Mouse (Mus musculus) embryonic facial prominence, embryonic 11.5 days (tissue): ENCODE measurements around the gene Olfr125. TPM values are rescaled to one million over a fixed set of nuclear protein-coding genes. Genes with fewer than 3 reads are reported as not detected.

Experiments used
- ATAC-seq: fragments of 200-750 bp; cut with Nextera tagmentation; replicated peaks from 2 replicates; pipeline ENCODE4 v1.8.0; 2017; ENCODE audit warnings: low read depth; ENCODE audit not compliant: insufficient number of reproducible peaks, low FRiP score, low TSS enrichment
- DNase-seq: peaks from one replicate; pipeline ENCODE4 v3.0.0-alpha.2; 2015; ENCODE audit warnings: low spot score
- H3K27ac ChIP-seq: fragments of 300-500 bp; sonication (generic); replicated peaks from 2 replicates; pipeline ENCODE4 v1.5.1; 2014; ENCODE audit warnings: mild to moderate bottlenecking, low read depth, low read length, control low read depth
- H3K27me3 ChIP-seq: fragments of 300-500 bp; sonication (generic); 2 replicates; pipeline ENCODE4 v1.6.1; 2014; ENCODE audit warnings: mild to moderate bottlenecking, low read length, moderate library complexity, mixed read lengths; ENCODE audit not compliant: control insufficient read depth, insufficient read depth
- H3K36me3 ChIP-seq: fragments of 300-500 bp; sonication (generic); replicated peaks from 2 replicates; pipeline ENCODE4 v1.6.1; 2014; ENCODE audit warnings: low read depth, mild to moderate bottlenecking, low read length, moderate library complexity, mixed read lengths; ENCODE audit not compliant: control insufficient read depth, insufficient read depth
- H3K4me1 ChIP-seq: fragments of 300-500 bp; sonication (generic); 2 replicates; pipeline ENCODE4 v1.6.1; 2014; ENCODE audit warnings: low read length, mixed read lengths; ENCODE audit not compliant: control insufficient read depth, insufficient read depth
- H3K4me2 ChIP-seq: fragments of 300-500 bp; sonication (generic); 2 replicates; pipeline ENCODE4 v1.6.1; 2014; ENCODE audit warnings: low read depth, mild to moderate bottlenecking, control low read depth, low read length, moderate library complexity
- H3K4me3 ChIP-seq: fragments of 300-500 bp; sonication (generic); 2 replicates; pipeline ENCODE4 v1.5.1; 2014; ENCODE audit warnings: low read depth, low read length, control low read depth
- H3K9ac ChIP-seq: fragments of 300-500 bp; sonication (generic); replicated peaks from 2 replicates; pipeline ENCODE4 v1.6.1; 2014; ENCODE audit warnings: mild to moderate bottlenecking, control low read depth, low read length
- H3K9me3 ChIP-seq: fragments of 300-500 bp; sonication (generic); replicated peaks from 2 replicates; pipeline ENCODE4 v1.6.1; 2016; ENCODE audit warnings: mild to moderate bottlenecking, low read length, inconsistent platforms, mixed read lengths; ENCODE audit not compliant: control insufficient read depth
- WGBS: fragments of 180-500 bp; shearing (Covaris S2); extraction: QIAGEN DNeasy Blood & Tissue Kit; methylation state at CpG from one replicate; pipeline ENCODE4 v1.1.7; 2014; 5-methylcytosine and 5-hydroxymethylcytosine counted together
- polyA plus RNA-seq: library from polyadenylated mRNA; unstranded; fragments of >200 nt; fragmentation: Nextera tagmentation; extraction: Ambion mirVana; gene quantifications from 2 replicates; pipeline ENCODE4 v1.2.1, GENCODE M21; 2014

The Olfr125 gene
- polyA plus RNA-seq = not detected in 2 replicates

- ATAC-seq = no peak
Observed at GRCm38 (mm10) chr17:37832649-37833048, at the start of gene Olfr125. Gene Olfr125, plus strand, starts transcription at chr17:37832949.

GRCm38 (mm10) chr17:37793229-37793628, 39.5 kb upstream of the Olfr125 start, which contains the start of gene Olfr123:
Gene Olfr123, plus strand, starts transcription at chr17:37793529.
- 86% methylated on average over 2 of the region's 2 CpGs for WGBS
- H3K4me3 ChIP-seq = no peak within 1 kb of the TSS
- H3K27me3 ChIP-seq = no peaks in the 10 kb centered on the region
- no peaks in the 10 kb centered on the region for H3K36me3 ChIP-seq
- no peak within 1 kb of the TSS for H3K9ac ChIP-seq
- H3K4me2 ChIP-seq = no peak within 1 kb of the TSS
- ATAC-seq (no peak), DNase-seq (no peak)
- H3K9me3 ChIP-seq = no peaks in the 10 kb centered on the region
- H3K4me1 ChIP-seq = no peaks in the 10 kb centered on the region
- H3K27ac ChIP-seq = no peak within 1 kb of the TSS

More at GRCm38 (mm10) chr17:37832649-37833048, at the start of gene Olfr125:
- Histone ChIP-seq H3K27ac (no peak within 1 kb of the TSS), H3K9me3 (no peaks in the 10 kb centered on the region), H3K4me1 (no peaks in the 10 kb centered on the region), H3K4me3 (no peak within 1 kb of the TSS), H3K9ac (no peak within 1 kb of the TSS), H3K36me3 (no peaks in the 10 kb centered on the region), H3K4me2 (no peak within 1 kb of the TSS), H3K27me3 (no peaks in the 10 kb centered on the region)
- DNase-seq = no peak

- Histone ChIP-seq H3K27me3 (no peaks in the 10 kb centered on the region), H3K27ac (no peak within 1 kb of the TSS), H3K4me2 (no peak within 1 kb of the TSS), H3K36me3 (no peaks in the 10 kb centered on the region), H3K4me1 (no peaks in the 10 kb centered on the region), H3K9ac (no peak within 1 kb of the TSS), H3K9me3 (no peaks in the 10 kb centered on the region), H3K4me3 (no peak within 1 kb of the TSS)
- WGBS = 83% methylated on average over 3 of the region's 3 CpGs
- no peak for ATAC-seq
- no peak for DNase-seq
Observed at GRCm38 (mm10) chr17:37799588-37799987, 33.2 kb upstream of the Olfr125 start, which contains the start of gene Olfr124. Gene Olfr124, plus strand, starts transcription at chr17:37799888.

GRCm38 (mm10) chr17:37847183-37847582, 14.4 kb downstream of the Olfr125 start, which contains the start of gene Olfr126:
Gene Olfr126, plus strand, starts transcription at chr17:37847483.
- Histone ChIP-seq H3K4me2 (no peak within 1 kb of the TSS), H3K36me3 (no peaks in the 10 kb centered on the region), H3K27ac (no peak within 1 kb of the TSS), H3K27me3 (no peaks in the 10 kb centered on the region), H3K4me1 (no peaks in the 10 kb centered on the region), H3K4me3 (no peak within 1 kb of the TSS), H3K9ac (no peak within 1 kb of the TSS), H3K9me3 (no peaks in the 10 kb centered on the region)
- DNase-seq (no peak), ATAC-seq (no peak)

- Histone ChIP-seq H3K4me1 (no peaks in the 10 kb centered on the region), H3K27ac (no peak overlapping the region), H3K27me3 (no peaks in the 10 kb centered on the region), H3K4me2 (no peak overlapping the region), H3K36me3 (no peaks in the 10 kb centered on the region), H3K9ac (no peak overlapping the region), H3K4me3 (no peak overlapping the region), H3K9me3 (no peaks in the 10 kb centered on the region)
- no peak for DNase-seq
- 67% methylated on average over 2 of the region's 2 CpGs for WGBS
- ATAC-seq = no peak
Observed at GRCm38 (mm10) chr17:37863901-37864300, 31.2 kb downstream of the Olfr125 start.

- Histone ChIP-seq H3K27ac (no peak overlapping the region), H3K9me3 (no peaks in the 10 kb centered on the region), H3K27me3 (no peaks in the 10 kb centered on the region), H3K36me3 (no peaks in the 10 kb centered on the region), H3K4me3 (no peak overlapping the region), H3K4me1 (no peaks in the 10 kb centered on the region), H3K4me2 (no peak overlapping the region), H3K9ac (no peak overlapping the region)
- ATAC-seq (no peak), DNase-seq (peak; percentile 7)
- 21% methylated on average over 8 of the region's 8 CpGs for WGBS
Observed at GRCm38 (mm10) chr17:37869676-37870205, 37.0 kb downstream of the Olfr125 start.

GRCm38 (mm10) chr17:37873830-37874229, 41.1 kb downstream of the Olfr125 start:
- ATAC-seq = no peak
- no peak overlapping the region for H3K27ac ChIP-seq
- 84% methylated on average over 3 of the region's 3 CpGs for WGBS
- H3K9ac ChIP-seq = no peak overlapping the region
- no peaks in the 10 kb centered on the region for H3K27me3 ChIP-seq
- H3K4me3 ChIP-seq = no peak overlapping the region
- no peak overlapping the region for H3K4me2 ChIP-seq
- no peaks in the 10 kb centered on the region for H3K36me3 ChIP-seq
- no peaks in the 10 kb centered on the region for H3K4me1 ChIP-seq
- DNase-seq = no peak
- H3K9me3 ChIP-seq = no peaks in the 10 kb centered on the region
